In the genomic region with DNA sequence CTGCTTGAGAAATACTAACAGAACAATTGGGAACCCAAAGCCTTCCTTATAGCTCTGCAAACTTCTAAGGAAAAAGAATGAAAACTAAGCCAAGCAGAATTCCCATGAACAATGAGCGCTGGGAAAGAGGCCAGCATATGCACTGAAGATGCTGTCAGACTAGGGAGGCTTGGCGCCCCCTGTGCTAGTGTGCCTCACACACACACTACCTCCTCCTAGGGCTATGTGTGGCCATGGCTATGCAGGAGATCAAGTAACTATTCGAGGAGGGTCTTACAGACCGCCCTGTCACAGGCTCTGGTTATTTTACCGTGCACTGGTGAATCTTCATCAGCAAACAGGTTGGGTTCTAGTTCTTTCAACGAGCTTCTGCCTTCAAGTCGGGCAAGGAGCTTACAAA, we compare ENCODE assay signal across 17 mouse cellular contexts. TPM values are rescaled to one million over a fixed set of nuclear protein-coding genes. Genes with fewer than 3 reads are reported as not detected.
DNase-seq lines count a peak whose midpoint lies in the region; ATAC-seq and TF ChIP-seq lines count a peak whose summit lies in the region.
"Had no signal": no experiment of that assay in that cellular context is flagged by ENCODE, and none has a peak within 500 bp of the region (broad histone marks: within the 10 kb centered on the region; RNA-seq: fewer than 3 reads in every experiment).

No protein-coding gene starts in this region.

- no peaks in the 10 kb centered on the region for H3K27me3 ChIP-seq in forebrain, embryonic 15.5 days
- no peaks in the 10 kb centered on the region for H3K27me3 ChIP-seq in forebrain, embryonic 10.5 days (ENCODE audit: poor library complexity, severe bottlenecking)
- H3K27me3 ChIP-seq: embryonic facial prominence, embryonic 15.5 days; liver, embryonic 13.5 days; megakaryocyte, embryonic 14.5 days; neural tube, embryonic 12.5 days had no signal

- peak; percentile 78; the same call in 1 of the 2 replicates for ATAC-seq in forebrain, embryonic 15.5 days (replicated peaks)

- TF ChIP-seq CTCF in layer of hippocampus, adult 2 months (conservative IDR thresholded peaks at IDR 0.05): 0 out of 2 replicates have a peak, but pooled peaks have one; percentile 8

- no peak overlapping the region for H3K9ac ChIP-seq in forebrain, embryonic 15.5 days (replicated peaks)
- H3K9ac ChIP-seq: embryonic facial prominence, embryonic 15.5 days; liver, embryonic 13.5 days; neural tube, embryonic 12.5 days had no signal

- H3K9me3 ChIP-seq in forebrain, embryonic 15.5 days: no peaks in the 10 kb centered on the region
- H3K9me3 ChIP-seq in forebrain, embryonic 10.5 days: no peaks in the 10 kb centered on the region; the same call in 1 of the 2 replicates
- H3K9me3 ChIP-seq: embryonic facial prominence, embryonic 15.5 days; liver, embryonic 13.5 days; megakaryocyte, embryonic 14.5 days; neural tube, embryonic 12.5 days had no signal

- no peak overlapping the region for H3K4me3 ChIP-seq in forebrain, embryonic 15.5 days
- H3K4me3 ChIP-seq in forebrain, embryonic 10.5 days: no peak overlapping the region
- no peak overlapping the region for H3K4me3 ChIP-seq in layer of hippocampus, adult 2 months
- H3K4me3 ChIP-seq: embryonic facial prominence, embryonic 15.5 days; liver, embryonic 13.5 days; megakaryocyte, embryonic 14.5 days; neural tube, embryonic 12.5 days had no signal

- DNase-seq in forebrain, embryonic 10.5 days (ENCODE audit: extremely low spot score, low spot score): no peak
- DNase-seq in layer of hippocampus, adult 2 months (ENCODE audit: low spot score in 2 of 2): no peak
- DNase-seq in layer of hippocampus, postnatal 10 days (ENCODE audit: low spot score in 2 of 2): no peak
- DNase-seq in right cerebral cortex, postnatal 4 days: peak; percentile 40
- DNase-seq in right cerebral cortex, postnatal 36 days (ENCODE audit: low spot score in 2 of 2): no peak
- no peak for DNase-seq in frontal cortex, postnatal 25 days (ENCODE audit: low spot score in 2 of 2)
- no peak for DNase-seq in layer of hippocampus, adult 11-12 months (ENCODE audit: low spot score)
- DNase-seq: cerebellum, adult 9-10 months; gastrocnemius, postnatal 10 days; kidney, adult 8-10 months; liver, embryonic 13.5 days; lung, postnatal 14 days; thymus, postnatal 4 days had no signal

- 0 out of 2 replicates have a peak, but pooled peaks cover 13% of the 10 kb centered on the region for H3K36me3 ChIP-seq in forebrain, embryonic 15.5 days
- peaks cover 98% of the 10 kb centered on the region for H3K36me3 ChIP-seq in forebrain, embryonic 10.5 days (replicated peaks)

- peaks cover 18% of the 10 kb centered on the region for H3K4me1 ChIP-seq in forebrain, embryonic 15.5 days
- no peaks in the 10 kb centered on the region for H3K4me1 ChIP-seq in forebrain, embryonic 10.5 days
- H3K4me1 ChIP-seq: embryonic facial prominence, embryonic 15.5 days; liver, embryonic 13.5 days; neural tube, embryonic 12.5 days had no signal

- no peak overlapping the region for H3K27ac ChIP-seq in forebrain, embryonic 15.5 days (replicated peaks)
- no peak overlapping the region for H3K27ac ChIP-seq in forebrain, embryonic 10.5 days
- no peak overlapping the region for H3K27ac ChIP-seq in layer of hippocampus, adult 2 months
- H3K27ac ChIP-seq: embryonic facial prominence, embryonic 15.5 days; liver, embryonic 13.5 days; neural tube, embryonic 12.5 days had no signal

- no peak overlapping the region for H3K4me2 ChIP-seq in forebrain, embryonic 15.5 days (replicated peaks)
- H3K4me2 ChIP-seq: embryonic facial prominence, embryonic 15.5 days; liver, embryonic 13.5 days; neural tube, embryonic 12.5 days had no signal

- WGBS in forebrain, embryonic 15.5 days: 64% methylated on average over 7 of the region's 7 CpGs
- WGBS in forebrain, embryonic 10.5 days: 88% methylated on average over 7 of the region's 7 CpGs

RNA-seq across cellular contexts. Expression of a gene that starts 7.7 kb away (rescaled TPM):
- 6.6 and 7.7 TPM in 2 replicates for polyA plus RNA-seq in forebrain, embryonic 15.5 days (2015; fragmentation: Nextera tagmentation; extraction: Ambion mirVana)
- polyA plus RNA-seq in forebrain, embryonic 10.5 days (2016; fragmentation: Nextera tagmentation; extraction: Ambion mirVana): 20.7 and 22.7 TPM in 2 replicates
- total RNA-seq in layer of hippocampus, adult 2 months (2021): 1 to 10 TPM; 6.4 to 6.9 TPM
- total RNA-seq in layer of hippocampus, postnatal 10 days (2021): 1 to 10 TPM; 6.3 to 7.9 TPM
